Mouse (Mus musculus) MN1 (cell line): ENCODE data around the gene Cnga1.
A peak's percentile ranks its signal among the peaks of the same experiment; 100 is the strongest.
"Not testable (repeated sequence)": the region's sequence is repeated elsewhere in the genome, so short reads cannot be mapped to it uniquely, and the experiment has no call there.

ENCODE experiments used
- DNase-seq: peaks from one replicate; pipeline ENCODE4 v3.0.0-alpha.2; 2016; ENCODE audit warnings: low spot score

Gene Cnga1

DNA sequence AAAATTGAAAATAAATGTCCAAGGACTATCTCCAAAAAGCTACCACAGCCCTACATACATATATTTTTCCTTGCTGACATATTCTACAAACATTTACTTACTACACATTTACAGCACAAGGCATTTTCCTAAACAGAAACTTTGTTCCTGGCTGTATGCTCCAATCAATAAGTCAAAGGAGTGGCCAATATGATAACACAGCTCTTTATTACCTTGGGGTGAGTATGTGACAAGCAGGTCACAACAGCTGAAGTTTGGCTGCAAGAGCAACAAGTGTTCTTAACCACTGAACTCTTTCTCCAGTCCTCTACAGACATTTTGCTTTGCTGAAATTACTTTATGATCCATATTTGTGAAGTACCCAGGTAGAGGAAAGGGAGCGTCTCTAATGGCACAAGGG, 4.0 kb downstream of the Cnga1 start:
- DNase-seq: no peak

- DNase-seq: no peak
Observed at GRCm38 (mm10) chr5:72636576-72636975, 7.5 kb downstream of the Cnga1 start.

- DNase-seq: no peak
Observed at GRCm38 (mm10) chr5:72636122-72636521, 8.0 kb downstream of the Cnga1 start.

GRCm38 (mm10) chr5:72634791-72635271, 9.2 kb downstream of the Cnga1 start:
- DNase-seq: no peak

- DNase-seq: no peak
Observed at GRCm38 (mm10) chr5:72630026-72630425, 14.0 kb downstream of the Cnga1 start.

GRCm38 (mm10) chr5:72621022-72621421, 23.1 kb downstream of the Cnga1 start:
- no peak for DNase-seq

DNA sequence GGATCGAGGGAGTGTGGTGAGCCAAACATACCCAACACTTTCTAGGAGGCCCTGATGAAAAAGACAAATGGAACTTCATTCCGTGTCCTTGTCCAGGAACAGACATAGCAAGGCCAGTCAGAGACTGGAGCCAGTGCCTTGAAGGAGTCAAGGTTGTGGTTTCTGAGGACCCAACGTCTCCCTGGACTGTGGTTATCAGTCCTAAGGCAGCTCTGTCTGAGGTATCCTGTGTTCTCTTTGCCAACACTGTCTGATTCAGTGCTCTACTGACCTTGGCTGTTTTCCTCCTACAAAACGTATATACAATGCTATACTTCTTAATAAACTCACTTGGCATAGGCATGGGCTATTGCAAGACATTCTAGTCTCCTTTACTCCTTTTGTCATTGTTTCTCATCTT, 26.7 kb downstream of the Cnga1 start:
- no peak for DNase-seq

GRCm38 (mm10) chr5:72603138-72603537, 40.9 kb downstream of the Cnga1 start:
- DNase-seq: no peak

- no peak for DNase-seq
Observed at GRCm38 (mm10) chr5:72601006-72601405, 43.1 kb downstream of the Cnga1 start.

DNA sequence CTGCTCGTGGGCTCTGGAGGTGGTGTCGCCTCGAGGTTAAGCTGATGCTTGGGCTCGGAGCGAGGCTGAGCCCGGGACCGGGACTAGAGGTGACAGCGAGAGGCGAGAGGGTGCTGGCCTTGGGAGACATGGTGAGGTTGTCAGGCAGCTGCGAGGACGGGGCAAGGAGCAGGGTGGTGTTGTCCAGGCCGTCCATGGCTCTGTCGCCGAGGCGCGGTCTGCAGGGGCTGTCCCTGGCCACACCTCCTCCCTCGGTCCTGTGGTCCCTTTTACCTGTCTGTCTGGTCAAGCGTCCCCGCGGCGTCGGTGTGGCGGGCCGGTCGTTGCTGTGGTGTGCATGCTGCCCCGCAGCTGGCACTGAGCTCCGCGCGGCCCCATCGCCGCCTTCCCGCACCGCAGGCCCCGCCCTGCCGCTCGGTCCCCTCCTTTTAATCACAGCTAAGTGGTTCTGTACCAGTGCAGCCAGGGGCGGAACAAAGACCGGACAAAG, 56.8 kb downstream of the Cnga1 start, which contains the start of gene Gm5868:
Gene Gm5868, minus strand, starts transcription at position 360 of the 490 bp plus-strand sequence.
- peak; percentile 23 for DNase-seq

DNA sequence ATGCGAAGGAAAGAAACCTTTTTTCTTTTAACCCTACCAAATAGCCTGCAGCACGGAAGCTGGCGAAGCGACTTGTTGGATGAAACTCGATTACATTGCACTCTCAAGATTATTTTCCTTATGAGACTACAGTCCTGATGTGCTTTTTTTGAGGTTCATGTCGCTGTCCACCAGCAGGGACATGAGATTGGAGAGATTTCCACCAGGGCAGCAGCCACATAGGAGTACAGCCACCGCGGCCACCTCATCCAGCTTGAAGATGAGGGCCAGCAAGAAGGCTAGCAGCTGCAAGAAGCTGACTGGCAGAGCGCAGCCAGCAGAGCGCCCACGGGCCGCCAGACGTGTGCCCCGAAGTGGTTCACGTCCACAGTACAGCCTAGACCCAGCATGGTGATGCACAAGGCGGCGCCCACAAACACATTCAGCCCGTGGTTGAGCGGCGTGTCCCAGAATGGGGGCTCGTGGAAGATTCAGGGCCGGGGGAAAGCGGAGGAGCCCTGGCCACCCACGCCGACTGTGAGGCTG, 57.3 kb downstream of the Cnga1 start:
- DNase-seq: not testable (repeated sequence)

DNA sequence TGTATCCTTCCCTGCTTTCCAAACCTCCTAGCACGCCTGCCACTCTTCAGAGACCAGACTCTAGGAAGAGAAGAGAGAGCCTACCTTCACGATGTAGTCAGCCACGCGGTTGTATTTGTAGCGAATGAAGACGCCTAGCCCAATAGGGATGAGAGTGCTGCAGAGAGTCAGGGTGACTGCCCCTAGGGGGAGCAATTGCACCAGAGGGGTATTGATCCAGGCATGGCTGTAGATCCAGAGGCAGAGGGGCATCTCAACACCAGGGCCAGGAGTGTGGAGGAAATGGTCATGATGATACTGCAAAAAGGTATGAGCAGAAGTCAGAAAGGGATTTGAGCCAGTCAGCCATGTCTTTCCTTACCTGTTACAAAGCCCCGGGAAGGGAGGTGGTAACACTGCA, 58.0 kb downstream of the Cnga1 start:
- not testable (repeated sequence) for DNase-seq

DNA sequence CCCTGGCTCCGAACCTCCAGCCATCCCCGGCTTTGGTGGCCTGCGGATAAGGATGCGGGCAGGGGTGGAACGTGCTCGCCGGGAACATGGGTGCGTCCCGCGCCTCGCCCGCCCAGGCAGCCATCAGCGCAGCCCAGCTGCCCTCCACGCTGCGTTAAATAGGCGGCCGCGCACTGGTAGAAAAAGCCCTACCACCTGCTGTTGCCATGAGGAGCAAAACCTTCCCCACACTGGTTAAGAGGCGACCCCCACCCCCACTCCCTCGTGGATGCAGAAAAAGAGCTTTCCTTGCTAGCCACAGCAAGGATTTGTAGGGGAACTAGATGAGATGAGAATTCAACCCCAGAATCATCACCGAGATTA, 63.1 kb downstream of the Cnga1 start, which contains the start of gene Zar1:
Gene Zar1, minus strand, starts transcription at position 285 of the 363 bp plus-strand sequence.
- DNase-seq: not testable (repeated sequence)

GRCm38 (mm10) chr5:72580088-72580969, 63.7 kb downstream of the Cnga1 start:
- DNase-seq: not testable (repeated sequence)

GRCm38 (mm10) chr5:72579599-72579998, 64.5 kb downstream of the Cnga1 start:
- DNase-seq: not testable (repeated sequence)

GRCm38 (mm10) chr5:72565621-72566020, 78.5 kb downstream of the Cnga1 start:
- DNase-seq: no peak

DNA sequence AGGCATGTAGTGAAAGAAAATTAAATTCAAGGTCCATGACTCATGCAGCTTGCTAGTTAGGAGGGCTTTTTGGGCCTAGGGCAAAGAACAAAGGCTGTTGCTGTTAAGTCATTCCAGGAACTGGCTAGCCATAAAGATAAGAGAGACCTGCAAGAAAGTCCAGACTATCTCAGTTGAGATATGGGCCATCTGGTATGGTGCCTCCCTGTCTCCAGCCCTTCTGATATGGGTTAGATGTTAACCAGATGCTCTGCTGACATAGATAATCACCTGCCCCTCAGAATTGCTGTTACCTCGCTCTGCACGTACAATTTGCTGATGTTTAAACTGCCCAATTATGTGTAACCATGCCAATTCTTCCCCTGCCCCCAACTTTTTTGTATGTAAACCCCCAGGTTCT, 80.9 kb downstream of the Cnga1 start:
- DNase-seq: not testable (repeated sequence)

- no peak for DNase-seq
Observed at GRCm38 (mm10) chr5:72560976-72561628, 83.0 kb downstream of the Cnga1 start.

- DNase-seq: peak; percentile 99
Observed at GRCm38 (mm10) chr5:72559544-72560049, 84.5 kb downstream of the Cnga1 start, which contains the start of gene Nfxl1. Gene Nfxl1 (minus strand): TSS chr5:72559684.

- peak; percentile 25 for DNase-seq
Observed at GRCm38 (mm10) chr5:72558716-72559526, 85.2 kb downstream of the Cnga1 start.

- DNase-seq: no peak
Observed at GRCm38 (mm10) chr5:72556245-72556644, 87.8 kb downstream of the Cnga1 start.
